Mouse (Mus musculus) bone marrow macrophage, adult 2 months (primary cell): ENCODE results near the gene Pcbp3.

Experiments used
- CTCF ChIP-seq: IDR thresholded peaks from 2 replicates; pipeline ENCODE4 v1.5.1; 2012; ENCODE audit warnings: low read depth, mild to moderate bottlenecking, low read length, moderate library complexity
- POLR2A ChIP-seq: IDR thresholded peaks from 2 replicates; pipeline ENCODE4 v1.6.1; 2012; ENCODE audit warnings: mild to moderate bottlenecking, low read depth, low read length, borderline replicate concordance

- TF ChIP-seq CTCF, result no peak
- no peak for TF ChIP-seq POLR2A
These were observed 115.2 kb downstream of the Pcbp3 start for GRCm38 (mm10) chr10:76846480-76846879.
